Mouse (Mus musculus): Measurements from ENCODE around the gene Ankrd33. TPM values are rescaled to one million over a fixed set of nuclear protein-coding genes. Genes with fewer than 3 reads are reported as not detected.
A peak's percentile ranks its signal among the peaks of the same experiment; 100 is the strongest.

The Ankrd33 gene
- not detected in 2 replicates for polyA plus RNA-seq (2015; fragmentation: Nextera tagmentation; extraction: Ambion mirVana)

DNA sequence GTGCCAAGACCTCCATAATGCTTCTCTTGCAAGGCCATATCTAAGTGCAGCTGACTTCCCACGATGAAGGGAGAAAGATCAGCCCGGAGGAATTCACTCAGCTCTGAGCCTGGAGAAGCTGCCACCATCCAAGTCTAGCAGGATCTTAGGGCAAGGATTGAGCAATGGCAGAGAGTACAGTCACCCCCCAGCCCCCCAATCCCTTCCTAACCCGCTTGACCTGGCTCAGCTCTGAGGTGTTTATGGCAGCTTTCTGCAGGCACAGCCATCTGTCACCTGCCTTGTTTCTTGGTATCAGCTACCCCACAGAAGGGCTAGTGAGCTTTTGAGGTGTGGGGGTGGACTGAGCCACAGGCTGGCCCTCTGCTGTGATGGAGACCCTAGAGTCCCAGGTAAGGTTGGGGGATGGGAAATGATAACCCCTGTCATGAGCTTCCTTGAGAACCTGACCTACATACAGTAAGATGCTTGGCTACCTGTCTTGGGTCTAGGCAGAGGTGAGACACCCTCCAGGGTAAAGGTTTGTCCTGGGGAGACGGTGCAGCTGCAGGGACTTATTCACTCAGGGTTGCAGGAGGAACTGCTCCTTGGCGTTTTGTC, at the start of gene Ankrd33:
TSS of gene Ankrd33 (plus strand) at position 245 of the 600 bp plus-strand sequence.
- no peak within 1 kb of the TSS for H3K4me3 ChIP-seq (replicated peaks)
- H3K36me3 ChIP-seq, result no peaks in the 10 kb centered on the region
- H3K4me1 ChIP-seq, result peaks cover 16% of the 10 kb centered on the region
- peaks cover 2% of the 10 kb centered on the region; the same call in 1 of the 2 replicates for H3K27me3 ChIP-seq
- H3K9ac ChIP-seq, result no peak within 1 kb of the TSS
- ATAC-seq (replicated peaks; ENCODE audit: low FRiP score), result no peak
- no peak within 1 kb of the TSS for H3K27ac ChIP-seq
- H3K4me2 ChIP-seq, result no peak within 1 kb of the TSS
- 76% methylated on average over 5 of the region's 5 CpGs for WGBS
- no peaks in the 10 kb centered on the region for H3K9me3 ChIP-seq (replicated peaks)

DNA sequence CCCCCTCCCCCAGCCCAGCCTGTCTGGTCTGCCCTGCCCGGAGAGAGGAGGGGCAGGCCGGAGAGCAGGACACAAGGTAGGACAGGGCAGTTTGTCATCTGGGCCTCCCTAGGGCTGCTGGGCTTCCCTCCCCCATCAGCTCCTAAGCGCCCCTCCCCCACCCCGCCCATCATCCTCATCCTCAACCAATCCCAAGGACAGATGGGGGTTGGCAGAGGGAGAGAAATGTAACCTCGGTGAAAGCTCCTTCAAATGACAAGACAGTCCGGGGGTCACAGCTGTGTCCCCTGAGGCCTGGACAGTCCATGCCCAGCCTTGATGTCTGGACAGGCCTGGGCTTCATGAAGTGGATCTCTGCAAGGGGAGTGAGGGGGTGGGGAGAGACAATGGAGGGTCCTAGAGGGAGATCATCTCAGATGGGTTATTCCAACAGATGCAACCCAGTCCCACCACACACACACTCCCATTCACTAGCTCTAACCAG, 49.1 kb upstream of the Ankrd33 start:
- Histone ChIP-seq H3K4me1 (peaks cover 80% of the 10 kb centered on the region), H3K4me2 (no peak overlapping the region)
- 24% methylated on average over 6 of the region's 6 CpGs for WGBS

DNA sequence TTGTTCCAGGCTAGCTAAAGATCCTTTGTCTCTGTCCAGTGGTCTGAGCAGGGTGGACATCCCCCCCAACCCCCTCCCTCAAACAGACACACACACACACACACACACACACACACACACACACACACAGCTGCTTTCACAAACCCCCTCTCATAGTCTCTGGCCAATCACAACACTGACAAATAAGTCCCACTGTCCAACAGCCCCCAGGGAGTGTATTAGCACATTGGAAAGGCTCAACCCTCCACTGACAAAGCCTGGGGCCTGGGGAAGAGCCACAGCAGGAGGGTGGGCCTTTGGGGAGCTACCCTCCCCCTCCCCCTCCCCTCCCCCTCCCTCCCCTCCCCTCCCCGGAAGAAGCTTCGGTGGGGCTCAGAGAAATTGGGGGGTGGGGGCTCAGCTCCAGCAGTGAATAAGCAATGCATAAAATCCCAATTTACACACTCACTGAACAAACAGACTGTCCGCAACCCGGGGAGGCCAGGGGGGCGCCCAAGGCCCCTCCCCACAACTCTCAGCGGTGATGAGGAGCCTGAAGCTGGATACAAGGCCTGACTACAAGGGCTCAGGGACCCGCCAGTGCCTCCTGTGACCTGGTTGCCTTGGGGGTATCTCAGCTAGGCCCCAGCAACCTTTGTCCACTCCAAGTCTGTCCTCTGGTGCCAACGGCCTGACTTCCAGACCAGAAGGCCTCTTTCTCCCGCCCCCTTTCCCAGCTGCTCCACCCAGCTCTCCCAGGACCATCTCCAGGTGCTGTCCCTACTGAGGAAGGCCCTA, 48.4 kb upstream of the Ankrd33 start:
- H3K27me3 ChIP-seq, result no peaks in the 10 kb centered on the region
- H3K4me3 ChIP-seq (replicated peaks), result no peak overlapping the region
- peaks cover 83% of the 10 kb centered on the region for H3K4me1 ChIP-seq
- 33% methylated on average over 7 of the region's 9 CpGs for WGBS
- no peak for ATAC-seq (replicated peaks; ENCODE audit: low FRiP score)
- H3K27ac ChIP-seq, result peak overlapping the region; percentile 90
- no peaks in the 10 kb centered on the region for H3K9me3 ChIP-seq (replicated peaks)
- H3K9ac ChIP-seq, result no peak overlapping the region
- no peaks in the 10 kb centered on the region for H3K36me3 ChIP-seq
- H3K4me2 ChIP-seq, result no peak overlapping the region

More for the DNA sequence above, 49.1 kb upstream of the Ankrd33 start:
- Histone ChIP-seq H3K27ac (peak overlapping the region; percentile 39; the same call in 1 of the 2 replicates), H3K9me3 (replicated peaks) (no peaks in the 10 kb centered on the region), H3K9ac (no peak overlapping the region), H3K4me3 (replicated peaks) (no peak overlapping the region), H3K27me3 (no peaks in the 10 kb centered on the region), H3K36me3 (no peaks in the 10 kb centered on the region)
- ATAC-seq (replicated peaks; ENCODE audit: low FRiP score), result no peak; the same call in 1 of the 2 replicates

DNA sequence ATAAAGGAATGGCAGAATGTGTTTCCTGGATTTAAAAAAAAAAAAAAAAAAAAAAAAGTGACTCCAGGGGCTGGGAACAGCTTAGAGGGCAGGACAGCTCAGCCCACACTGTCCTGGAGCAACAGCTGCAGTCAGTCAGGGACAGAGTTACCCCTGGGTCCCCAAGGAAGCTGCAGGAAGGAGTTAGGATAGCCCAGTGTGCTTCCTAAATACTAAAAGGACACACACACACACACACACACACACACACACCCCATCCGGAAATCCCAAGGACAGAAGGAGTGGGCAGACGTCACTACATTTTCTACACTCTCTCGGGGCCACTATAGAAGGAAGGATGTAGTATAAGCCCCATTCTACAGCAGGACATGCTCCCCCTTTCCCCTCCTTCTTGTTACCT, 47.5 kb upstream of the Ankrd33 start:
- 50% methylated on average over 3 of the region's 3 CpGs for WGBS
- ATAC-seq (replicated peaks; ENCODE audit: low FRiP score), result no peak; the same call in 1 of the 2 replicates
- H3K4me1 ChIP-seq, result peaks cover 86% of the 10 kb centered on the region

DNA sequence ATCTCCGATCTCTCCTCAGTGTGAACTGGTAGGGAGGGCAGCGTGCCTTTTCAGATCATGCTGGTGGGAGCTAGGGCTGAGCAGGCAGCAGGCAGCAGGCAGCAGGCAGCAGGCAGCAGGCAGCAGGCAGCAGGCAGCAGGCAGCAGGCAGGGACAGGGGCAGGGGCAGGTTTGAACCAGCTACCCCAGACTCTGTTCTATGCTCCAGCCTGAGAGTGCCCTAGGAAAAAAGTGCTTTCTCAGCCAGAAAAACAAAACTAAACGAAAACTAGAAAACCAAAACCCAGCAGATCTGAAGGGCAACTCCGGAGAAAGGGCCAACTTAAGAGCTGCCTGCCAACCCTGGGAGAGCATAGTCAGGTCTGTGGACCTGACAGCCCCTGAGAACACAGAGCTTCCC, 46.9 kb upstream of the Ankrd33 start:
- no peaks in the 10 kb centered on the region for H3K27me3 ChIP-seq
- no peak for ATAC-seq (replicated peaks; ENCODE audit: low FRiP score)
- no peak overlapping the region for H3K4me3 ChIP-seq (replicated peaks)
- H3K36me3 ChIP-seq, result no peaks in the 10 kb centered on the region
- H3K9ac ChIP-seq, result 0 out of 2 replicates have a peak overlapping the region, but pooled peaks have one; percentile 18
- 69% methylated on average over 4 of the region's 4 CpGs for WGBS
- peak overlapping the region; percentile 90 for H3K27ac ChIP-seq
- H3K4me2 ChIP-seq, result no peak overlapping the region
- H3K4me1 ChIP-seq, result peaks cover 90% of the 10 kb centered on the region
- H3K9me3 ChIP-seq (replicated peaks), result no peaks in the 10 kb centered on the region

More for the DNA sequence above, 47.5 kb upstream of the Ankrd33 start:
- no peak overlapping the region for H3K4me2 ChIP-seq
- H3K27me3 ChIP-seq, result no peaks in the 10 kb centered on the region
- no peaks in the 10 kb centered on the region for H3K36me3 ChIP-seq
- no peak overlapping the region for H3K9ac ChIP-seq
- no peak overlapping the region for H3K4me3 ChIP-seq (replicated peaks)
- peak overlapping the region; percentile 90 for H3K27ac ChIP-seq
- no peaks in the 10 kb centered on the region for H3K9me3 ChIP-seq (replicated peaks)

DNA sequence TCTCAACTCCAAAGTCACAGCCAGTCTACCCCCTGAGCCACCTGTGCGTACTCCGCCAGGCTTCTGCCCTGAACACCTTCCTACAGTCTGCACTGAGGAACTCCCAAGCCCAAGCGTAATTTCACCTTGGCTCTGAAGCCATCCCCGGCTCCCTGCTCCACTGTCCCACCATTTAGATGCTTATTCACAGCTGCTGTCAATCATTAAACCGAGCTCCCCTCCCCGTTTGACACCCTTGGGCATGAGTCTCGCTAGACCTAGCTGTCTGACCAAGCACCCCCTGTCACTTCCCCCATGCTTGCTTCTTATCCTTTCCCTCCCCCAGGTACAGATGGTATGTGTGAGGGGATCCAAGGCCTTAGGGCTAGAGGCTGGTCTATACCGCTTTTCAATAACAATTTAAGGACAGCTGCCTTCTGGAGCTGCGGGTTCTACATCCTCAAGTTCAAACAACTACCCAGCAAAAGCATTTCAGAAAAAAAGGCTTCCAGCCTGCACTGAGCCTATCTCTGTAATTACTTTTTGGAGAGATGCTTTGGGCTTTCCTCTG, 45.8 kb upstream of the Ankrd33 start:
- peaks cover 96% of the 10 kb centered on the region for H3K4me1 ChIP-seq
- peak; percentile 33 for ATAC-seq (replicated peaks; ENCODE audit: low FRiP score)
- WGBS, result 35% methylated on average over 9 of the region's 9 CpGs
- H3K9ac ChIP-seq, result 0 out of 2 replicates have a peak overlapping the region, but pooled peaks have one; percentile 21
- H3K4me3 ChIP-seq (replicated peaks), result no peak overlapping the region
- H3K4me2 ChIP-seq, result peak overlapping the region; percentile 19
- H3K27ac ChIP-seq, result peak overlapping the region; percentile 90
- no peaks in the 10 kb centered on the region for H3K9me3 ChIP-seq (replicated peaks)
- H3K36me3 ChIP-seq, result no peaks in the 10 kb centered on the region
- H3K27me3 ChIP-seq, result no peaks in the 10 kb centered on the region

DNA sequence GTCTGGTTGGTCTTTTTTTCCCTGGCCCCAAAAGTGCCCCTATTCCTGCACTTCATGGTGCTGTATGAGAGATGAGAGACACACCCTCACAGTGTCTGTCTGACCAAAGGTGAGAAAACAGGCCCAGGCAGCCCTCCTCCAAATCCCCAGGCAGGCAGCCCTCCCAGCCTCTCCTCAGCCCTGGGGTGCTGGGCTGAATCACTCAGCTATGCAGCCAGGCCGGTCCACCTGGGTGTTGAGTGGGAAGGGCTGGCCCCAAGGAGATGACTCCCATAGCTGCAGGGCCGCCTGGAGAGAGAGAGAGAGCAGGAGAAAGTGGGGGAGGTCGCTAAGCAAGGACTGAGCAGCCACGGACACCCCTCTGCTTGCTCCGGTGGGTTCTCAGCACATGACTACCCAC, 44.8 kb upstream of the Ankrd33 start:
- WGBS, result 15% methylated on average over 5 of the region's 5 CpGs
- Histone ChIP-seq H3K4me1 (peaks cover 96% of the 10 kb centered on the region), H3K9ac (no peak overlapping the region), H3K27ac (peak overlapping the region; percentile 90), H3K9me3 (replicated peaks) (no peaks in the 10 kb centered on the region), H3K36me3 (no peaks in the 10 kb centered on the region), H3K4me3 (replicated peaks) (no peak overlapping the region), H3K4me2 (peak overlapping the region; percentile 19), H3K27me3 (no peaks in the 10 kb centered on the region)
- peak; percentile 63 for ATAC-seq (replicated peaks; ENCODE audit: low FRiP score)

DNA sequence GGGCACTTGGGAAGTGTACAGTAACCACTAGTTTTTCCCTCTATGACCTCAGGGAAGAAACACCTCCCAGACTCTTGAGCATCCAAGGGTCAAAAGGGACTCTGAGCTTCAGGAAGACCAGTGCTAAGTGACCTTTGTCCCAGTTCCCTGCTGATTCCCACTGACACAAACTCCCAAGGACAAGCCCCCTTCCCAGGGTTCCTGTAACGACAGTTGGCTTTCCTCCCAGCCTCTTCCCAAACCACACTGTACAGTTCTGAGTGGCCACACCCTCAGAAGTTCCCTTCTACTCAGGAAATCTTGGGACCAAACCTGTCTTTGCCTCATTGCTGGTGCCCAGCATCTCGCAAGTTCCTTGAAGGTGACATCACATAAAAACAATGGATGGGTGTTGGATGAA, 42.8 kb upstream of the Ankrd33 start:
- Histone ChIP-seq H3K27ac (no peak overlapping the region), H3K4me3 (replicated peaks) (no peak overlapping the region), H3K9me3 (replicated peaks) (no peaks in the 10 kb centered on the region), H3K4me2 (no peak overlapping the region), H3K4me1 (peaks cover 92% of the 10 kb centered on the region), H3K9ac (no peak overlapping the region), H3K27me3 (no peaks in the 10 kb centered on the region), H3K36me3 (no peaks in the 10 kb centered on the region)
- 54% methylated on average over 2 of the region's 2 CpGs for WGBS
- no peak for ATAC-seq (replicated peaks; ENCODE audit: low FRiP score)

DNA sequence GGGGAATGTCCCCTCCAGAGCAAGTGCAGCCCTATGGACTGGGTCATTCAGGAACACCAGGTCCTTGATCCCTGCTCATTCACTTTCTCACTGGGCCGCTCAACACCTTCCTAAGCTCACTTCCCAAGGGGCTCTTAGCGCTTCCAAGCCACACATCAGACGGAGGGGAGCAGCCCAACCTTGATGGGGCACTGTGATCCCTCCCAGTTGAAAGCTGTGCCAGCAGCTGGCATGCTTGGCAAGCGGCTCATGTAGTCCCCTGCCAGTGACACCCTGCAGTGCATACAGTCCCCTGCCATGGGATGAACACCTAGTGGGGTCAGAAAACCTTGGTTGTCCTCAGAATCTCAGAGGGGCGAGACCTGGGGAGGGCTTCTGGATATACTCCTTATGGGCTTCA, 41.5 kb upstream of the Ankrd33 start:
- H3K9ac ChIP-seq, result 0 out of 2 replicates have a peak overlapping the region, but pooled peaks have one; percentile 0
- H3K4me1 ChIP-seq, result peaks cover 86% of the 10 kb centered on the region
- H3K4me2 ChIP-seq, result no peak overlapping the region
- WGBS, result 84% methylated on average over 5 of the region's 5 CpGs
- H3K4me3 ChIP-seq (replicated peaks), result no peak overlapping the region
- no peaks in the 10 kb centered on the region for H3K27me3 ChIP-seq
- ATAC-seq (replicated peaks; ENCODE audit: low FRiP score), result no peak
- H3K36me3 ChIP-seq, result no peaks in the 10 kb centered on the region
- no peaks in the 10 kb centered on the region for H3K9me3 ChIP-seq (replicated peaks)
- H3K27ac ChIP-seq, result peak overlapping the region; percentile 63

DNA sequence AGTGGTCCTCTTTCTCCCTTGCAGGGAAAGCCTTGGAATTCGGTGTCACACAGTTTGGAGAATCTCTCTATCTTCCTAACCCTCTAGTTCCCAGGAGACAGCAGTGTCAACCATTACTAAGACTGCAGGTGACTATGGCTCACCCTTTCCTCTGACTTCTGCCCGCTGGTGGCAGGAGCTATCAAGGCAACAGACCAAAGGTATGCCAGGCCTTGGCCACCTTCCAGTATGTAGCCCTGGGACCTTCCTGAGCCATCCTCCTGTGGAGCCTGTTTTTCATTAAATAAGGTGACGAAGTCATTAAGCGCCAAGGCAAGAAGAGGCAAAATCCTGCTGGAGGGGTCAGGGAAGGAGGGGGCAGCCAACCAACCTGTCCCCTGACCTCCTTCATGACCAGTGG, 40.4 kb upstream of the Ankrd33 start:
- Histone ChIP-seq H3K4me2 (peak overlapping the region; percentile 81), H3K4me1 (peaks cover 86% of the 10 kb centered on the region), H3K27ac (peak overlapping the region; percentile 98), H3K9ac (no peak overlapping the region), H3K4me3 (replicated peaks) (peak overlapping the region; percentile 88; the same call in 1 of the 2 replicates), H3K9me3 (replicated peaks) (no peaks in the 10 kb centered on the region), H3K36me3 (no peaks in the 10 kb centered on the region), H3K27me3 (0 out of 2 replicates have a peak, but pooled peaks cover 3% of the 10 kb centered on the region)
- ATAC-seq (replicated peaks; ENCODE audit: low FRiP score), result no peak
- WGBS, result 73% methylated on average over 4 of the region's 4 CpGs

DNA sequence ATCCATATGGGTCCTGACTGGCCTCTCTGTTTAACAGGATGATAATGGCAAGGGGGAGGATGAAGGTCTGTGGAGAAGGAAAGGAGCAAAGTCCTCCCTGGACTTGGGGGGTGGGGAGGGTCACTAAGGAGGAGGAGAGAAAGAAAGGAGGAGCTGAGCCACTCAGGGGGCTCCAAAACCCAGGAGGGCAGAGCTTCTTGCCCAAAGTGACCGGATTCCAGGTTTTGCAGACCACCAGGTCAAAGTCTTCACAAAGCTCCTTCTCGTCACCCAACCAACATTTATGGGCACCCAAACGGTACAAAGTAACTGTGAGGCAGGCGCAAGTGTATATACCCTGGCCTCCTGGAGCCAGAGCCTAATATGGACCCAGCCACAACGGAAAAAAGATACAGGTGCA, 39.9 kb upstream of the Ankrd33 start:
- Histone ChIP-seq H3K4me2 (peak overlapping the region; percentile 81), H3K27me3 (0 out of 2 replicates have a peak, but pooled peaks cover 4% of the 10 kb centered on the region), H3K36me3 (no peaks in the 10 kb centered on the region), H3K4me3 (replicated peaks) (peak overlapping the region; percentile 88), H3K27ac (peak overlapping the region; percentile 98), H3K9me3 (replicated peaks) (no peaks in the 10 kb centered on the region), H3K9ac (peak overlapping the region; percentile 31; the same call in 1 of the 2 replicates), H3K4me1 (peaks cover 86% of the 10 kb centered on the region)
- no peak for ATAC-seq (replicated peaks; ENCODE audit: low FRiP score)
- WGBS, result 31% methylated on average over 5 of the region's 5 CpGs
